Mouse (Mus musculus) CD4-positive helper T cell, adult 2 months (primary cell): ENCODE measurements around the gene Gm45799.

Experiments
- DNase-seq: peaks from one replicate; pipeline ENCODE4 v3.0.0-alpha.2; 2012; ENCODE audit warnings: low read depth, missing footprints, low spot score

The Gm45799 gene

DNA sequence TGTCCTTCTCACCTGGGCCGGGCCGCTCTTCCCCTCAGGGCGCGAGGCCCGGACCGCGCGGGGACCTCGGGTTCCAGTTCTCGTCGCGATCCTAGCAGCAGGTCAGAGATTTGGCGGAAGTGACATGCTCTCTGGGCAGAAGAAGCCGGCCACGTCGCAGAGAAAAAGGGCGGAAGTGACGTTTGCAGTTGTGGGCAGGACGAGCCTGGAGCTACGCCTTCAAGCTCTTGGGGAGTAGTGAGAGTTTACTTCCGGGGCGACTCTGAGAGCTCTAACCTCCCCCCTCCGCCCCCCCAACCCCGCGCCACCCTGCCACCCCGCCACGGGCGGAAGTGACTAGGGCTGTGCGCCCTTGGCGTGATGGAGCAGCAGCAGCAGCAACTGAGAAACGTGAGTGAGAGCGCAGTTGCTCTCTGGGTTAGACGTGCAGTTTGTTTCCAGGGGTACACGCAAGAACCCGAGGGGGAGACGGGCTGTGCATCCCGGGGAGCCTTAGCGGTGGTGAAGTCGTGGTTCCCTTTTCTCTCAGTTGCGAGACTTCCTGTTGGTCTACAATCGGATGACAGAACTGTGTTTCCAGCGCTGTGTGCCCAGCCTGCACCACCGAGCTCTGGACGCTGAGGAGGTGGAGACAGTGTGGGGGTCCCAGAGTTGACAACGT lies at the start of gene Gm45799, which contains the start of gene Arfip2:
TSS of gene Gm45799 (plus strand) at position 320 of the 661 bp plus-strand sequence.
TSS of gene Arfip2 (minus strand) at position 184 of the 661 bp plus-strand sequence.
- DNase-seq: peak; percentile 98

DNA sequence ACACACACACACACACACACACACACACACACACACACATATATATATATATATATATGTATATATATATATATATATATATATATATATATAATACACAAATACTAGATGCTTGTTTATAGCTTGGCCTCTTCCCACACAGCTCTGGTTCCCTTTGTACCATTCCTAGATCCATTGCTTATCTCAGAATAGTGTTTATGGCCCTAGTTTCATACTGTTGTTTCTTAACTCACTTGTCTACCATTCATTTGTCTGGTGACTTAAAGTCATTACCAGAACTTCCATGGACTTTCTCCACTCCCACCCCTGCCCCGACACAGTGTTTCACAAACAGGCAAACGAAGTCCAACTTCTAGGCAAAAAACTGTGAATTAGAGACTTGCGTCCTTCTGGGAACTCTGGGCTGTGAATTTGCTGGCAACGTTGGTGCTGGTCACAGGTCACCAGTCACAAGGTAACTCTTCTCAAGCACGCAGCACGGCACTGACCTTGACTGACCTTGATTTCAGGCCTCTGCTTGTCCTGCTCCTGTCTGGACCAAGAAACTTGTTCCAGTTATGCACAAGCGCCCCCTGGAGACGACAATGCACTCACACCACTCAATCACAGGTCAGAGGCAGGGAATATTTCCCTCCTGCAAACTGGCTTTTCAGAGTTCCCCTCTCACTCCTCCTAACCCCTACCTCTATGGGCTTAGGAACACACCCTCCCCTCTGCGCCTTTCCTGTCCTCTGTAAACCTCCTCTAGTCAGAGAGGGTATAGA lies 37.3 kb upstream of the Gm45799 start:
- peak; percentile 24 for DNase-seq

DNA sequence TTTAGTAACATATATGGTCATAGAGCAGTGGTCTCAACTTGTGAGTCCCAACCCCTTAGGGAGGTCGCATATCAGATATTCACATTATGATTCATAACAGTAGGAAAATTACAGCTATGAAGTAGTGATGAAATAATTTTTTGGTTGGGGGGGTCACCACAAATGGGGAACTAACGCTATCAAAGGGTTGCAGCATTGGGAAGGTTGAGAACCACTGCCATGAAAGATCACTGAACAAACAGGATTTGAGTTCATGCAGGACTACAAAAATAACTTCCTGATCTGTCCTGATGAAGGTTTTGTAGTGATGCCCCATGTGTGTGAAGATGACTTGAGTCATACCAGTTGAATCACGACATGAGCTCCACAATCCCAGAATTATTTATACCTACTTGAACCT lies 31.9 kb upstream of the Gm45799 start:
- DNase-seq: no peak

DNA sequence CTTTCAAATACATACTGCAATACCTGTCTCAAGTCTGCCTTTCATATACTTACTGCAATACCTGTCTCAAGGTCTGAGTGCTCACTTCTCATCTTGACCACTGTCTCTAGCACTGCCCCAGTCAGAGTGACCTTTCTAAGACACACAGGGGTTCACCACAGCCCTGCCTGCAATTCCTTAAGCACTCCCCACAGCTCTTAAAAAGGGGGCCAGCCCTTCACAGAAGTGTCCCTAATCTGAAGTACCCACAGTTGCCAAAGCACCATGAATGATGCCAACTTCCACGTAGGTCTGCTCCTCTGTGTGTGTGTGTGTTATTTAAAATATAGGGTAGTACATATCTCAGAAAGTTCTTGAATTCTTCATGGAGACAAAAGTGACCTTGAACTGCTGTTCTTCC lies 28.6 kb upstream of the Gm45799 start:
- no peak for DNase-seq

DNA sequence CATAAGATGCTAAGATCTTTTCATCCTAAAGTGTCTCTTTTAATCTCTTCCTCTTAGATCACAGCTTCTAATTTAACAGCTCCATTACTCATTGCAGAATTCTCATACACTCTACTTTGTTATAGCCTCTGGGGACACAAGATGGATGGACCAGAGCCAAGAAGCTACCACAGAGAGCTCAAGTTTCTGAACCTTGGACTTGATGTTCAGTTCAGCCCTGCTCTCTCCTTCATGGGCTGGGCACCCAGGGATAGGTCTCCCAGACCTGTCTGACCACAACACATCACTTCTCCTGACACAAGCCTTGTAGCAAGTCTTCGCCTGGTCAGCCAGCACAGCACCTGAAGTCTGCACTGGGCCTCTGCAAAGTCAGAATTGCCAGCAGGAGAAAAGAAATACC lies 26.0 kb upstream of the Gm45799 start:
- DNase-seq: no peak

DNA sequence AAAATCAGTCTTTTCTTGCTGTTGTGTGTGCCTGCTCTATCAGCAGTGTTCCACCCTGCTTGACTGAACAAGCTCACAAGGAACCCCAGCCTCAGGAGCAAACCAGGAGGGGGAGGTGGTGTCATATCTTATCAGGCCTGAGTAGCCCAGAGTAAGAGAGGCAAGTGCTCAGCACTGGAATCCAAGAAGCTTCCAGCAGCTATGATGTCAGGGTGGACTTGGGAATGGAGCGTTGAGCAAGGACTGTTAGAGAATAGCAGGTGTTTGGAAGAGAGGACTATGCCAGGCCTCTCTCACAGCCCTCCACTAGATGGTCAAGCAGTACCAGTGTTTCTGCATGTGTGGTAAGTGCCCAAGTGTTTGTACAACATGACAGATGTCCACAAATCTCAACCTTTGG lies 24.6 kb upstream of the Gm45799 start:
- no peak for DNase-seq

DNA sequence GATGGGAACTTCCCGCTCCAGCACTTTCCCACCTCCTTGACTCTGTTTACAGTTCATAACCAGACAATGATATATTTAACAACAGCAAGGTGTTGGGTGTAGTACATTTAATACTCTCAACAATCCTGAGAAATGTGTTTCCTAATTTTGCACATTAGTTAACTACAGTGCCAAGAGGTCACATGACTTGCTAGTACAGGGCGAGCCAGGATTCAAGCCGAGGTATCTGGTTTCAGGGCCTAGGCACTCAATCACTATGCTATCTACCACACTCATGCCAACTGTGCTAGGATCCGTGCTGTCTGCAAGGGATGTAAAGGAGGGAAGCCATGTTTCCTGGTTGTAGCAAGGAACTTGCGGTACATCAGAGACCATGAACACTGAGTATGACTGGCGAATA lies 23.8 kb upstream of the Gm45799 start:
- no peak for DNase-seq

DNA sequence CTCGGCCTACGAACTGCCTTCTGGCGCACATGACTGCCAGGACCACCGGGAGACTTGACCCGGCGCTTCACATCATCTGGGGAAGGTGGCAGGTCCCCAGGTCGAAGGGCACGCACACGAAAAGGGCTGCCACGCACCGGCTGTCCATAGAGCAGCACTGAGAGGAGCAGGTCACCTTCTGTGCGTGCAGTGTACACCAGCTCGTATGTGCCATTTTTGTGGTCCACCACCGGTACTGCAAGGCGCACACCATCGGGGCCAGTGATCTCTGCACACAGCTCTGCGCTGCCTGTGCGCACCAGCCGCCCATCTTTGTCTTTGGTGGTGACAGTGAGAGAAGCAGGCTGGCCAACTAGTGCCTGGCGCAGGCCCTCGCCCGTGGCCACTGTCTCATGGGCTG lies 22.5 kb upstream of the Gm45799 start:
- no peak for DNase-seq

DNA sequence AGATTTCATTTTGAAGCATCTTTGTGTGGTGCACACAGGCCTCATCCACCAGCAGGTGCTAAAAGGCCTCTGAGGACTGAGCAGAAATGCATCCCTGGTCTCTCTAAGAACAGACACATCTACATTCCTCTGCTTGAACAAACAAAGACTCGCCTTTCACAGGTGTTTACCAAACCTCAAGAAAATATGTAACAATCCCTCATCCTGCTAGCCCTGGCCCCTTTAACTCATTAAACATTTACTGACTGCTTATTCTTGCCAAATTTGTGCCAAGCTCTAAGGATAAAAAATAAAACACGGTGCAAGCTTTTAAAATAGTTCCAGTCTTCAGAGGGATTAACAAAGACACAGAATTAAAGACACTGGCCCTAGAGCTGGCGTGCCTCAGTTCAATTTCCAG lies 20.7 kb upstream of the Gm45799 start:
- DNase-seq: no peak

DNA sequence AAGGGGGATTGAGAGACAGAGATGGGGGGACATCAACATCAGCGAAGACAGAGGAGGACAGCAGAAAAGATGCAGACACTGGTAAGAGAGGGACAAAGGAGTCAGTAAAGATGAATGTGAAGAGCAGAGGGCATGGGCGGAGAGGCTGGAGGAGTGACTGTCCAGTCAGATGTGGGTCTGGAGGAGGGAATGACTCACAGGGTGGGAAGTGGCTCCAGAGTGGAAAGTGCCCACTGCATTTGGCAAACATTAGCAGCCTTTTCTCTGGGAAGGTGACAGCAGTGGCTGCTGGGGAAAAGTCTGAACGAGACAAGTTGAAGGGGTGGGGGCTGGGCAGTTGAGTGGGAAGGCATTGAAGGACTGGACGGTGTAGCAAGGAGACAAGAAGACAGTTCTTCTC lies 19.3 kb upstream of the Gm45799 start:
- DNase-seq: no peak

DNA sequence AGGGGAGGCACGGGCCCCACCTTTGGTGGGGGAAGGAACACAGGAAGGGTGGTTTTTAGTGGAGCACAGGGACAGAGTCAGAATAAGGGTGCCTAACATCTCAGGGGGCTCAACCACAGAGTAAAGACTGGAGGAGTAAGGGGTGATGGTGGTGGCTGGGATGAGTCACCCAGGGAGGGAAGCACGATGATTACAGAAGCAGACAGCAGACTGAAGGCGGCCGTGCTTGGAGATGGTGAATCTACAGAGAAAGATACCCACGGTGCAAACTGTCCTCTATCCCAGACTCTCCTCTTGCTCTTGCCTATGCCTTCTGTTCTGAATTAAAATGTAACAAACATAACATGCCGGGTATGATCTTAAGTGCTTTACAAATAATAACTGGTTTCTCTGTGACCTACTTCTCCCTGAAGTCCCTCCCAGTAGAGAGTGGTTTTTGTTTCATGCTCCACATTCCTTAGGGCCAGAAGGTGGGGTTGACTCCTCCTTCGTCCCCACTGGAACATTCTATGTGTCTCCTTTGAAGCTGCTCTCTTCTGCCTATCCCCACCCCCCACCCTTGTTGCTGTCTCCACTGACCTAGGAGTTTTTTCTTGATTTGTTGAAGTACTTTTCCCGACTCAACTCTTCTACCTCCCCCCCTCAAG lies 18.6 kb upstream of the Gm45799 start:
- no peak for DNase-seq

DNA sequence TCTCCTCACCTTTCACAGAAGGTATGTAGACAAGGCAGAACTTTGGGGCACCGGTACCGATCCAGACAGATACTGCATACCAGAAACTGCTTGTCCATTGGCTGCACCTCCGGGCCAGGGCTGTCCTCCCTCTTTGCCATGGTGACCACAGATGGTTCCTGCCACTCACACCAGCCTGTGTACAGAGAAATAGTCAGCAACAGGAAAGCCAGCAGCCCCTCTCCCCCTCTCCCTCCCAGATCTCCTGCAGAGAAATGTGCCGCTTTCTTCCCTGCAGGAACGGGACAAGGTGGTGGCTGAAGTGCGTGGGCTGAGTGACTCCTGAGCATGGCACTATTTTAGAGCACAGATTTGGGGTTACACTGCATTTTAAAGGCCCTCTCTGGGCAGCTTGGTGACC lies 15.0 kb upstream of the Gm45799 start:
- no peak for DNase-seq

DNA sequence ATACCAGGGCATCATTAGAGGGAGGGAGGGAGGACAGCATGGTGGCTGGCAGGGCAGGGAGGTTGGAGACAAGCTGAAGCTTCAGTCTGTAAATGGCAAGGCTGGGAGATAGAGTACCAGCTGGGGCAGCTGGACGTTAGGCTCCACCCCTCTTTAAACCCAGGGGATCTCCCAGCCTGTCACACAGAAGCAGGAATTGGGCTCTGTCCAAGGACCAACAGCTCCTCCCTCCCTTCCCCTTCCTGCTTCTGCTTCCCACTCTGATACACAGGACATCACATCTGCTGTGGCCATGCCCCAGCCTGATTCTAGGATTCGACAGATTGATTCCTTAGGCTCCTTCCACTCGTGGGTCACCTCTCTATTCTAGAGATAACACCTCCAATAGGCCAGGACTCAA lies 11.7 kb upstream of the Gm45799 start:
- no peak for DNase-seq

DNA sequence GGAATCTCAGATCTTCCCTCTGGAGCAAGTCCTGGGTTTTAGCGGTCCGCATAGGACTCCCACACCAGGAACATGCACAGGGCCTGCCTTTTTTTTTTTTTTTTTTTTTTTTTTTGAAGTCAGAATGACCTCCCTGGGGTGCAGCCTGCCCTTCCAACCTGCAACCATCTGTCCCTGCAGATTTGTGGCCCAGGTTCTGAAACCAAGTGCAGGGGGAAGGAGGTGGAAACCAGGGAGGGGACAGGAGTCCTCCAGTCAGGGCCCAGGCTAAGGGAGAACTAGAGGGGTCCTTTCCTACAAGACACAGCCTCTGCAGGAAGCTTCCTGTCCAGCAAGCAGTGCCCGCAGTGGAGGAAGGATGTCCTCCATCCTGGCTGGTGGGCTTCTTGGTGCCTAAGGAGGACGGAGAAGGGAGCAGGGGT lies 7.8 kb upstream of the Gm45799 start:
- peak; percentile 10 for DNase-seq

DNA sequence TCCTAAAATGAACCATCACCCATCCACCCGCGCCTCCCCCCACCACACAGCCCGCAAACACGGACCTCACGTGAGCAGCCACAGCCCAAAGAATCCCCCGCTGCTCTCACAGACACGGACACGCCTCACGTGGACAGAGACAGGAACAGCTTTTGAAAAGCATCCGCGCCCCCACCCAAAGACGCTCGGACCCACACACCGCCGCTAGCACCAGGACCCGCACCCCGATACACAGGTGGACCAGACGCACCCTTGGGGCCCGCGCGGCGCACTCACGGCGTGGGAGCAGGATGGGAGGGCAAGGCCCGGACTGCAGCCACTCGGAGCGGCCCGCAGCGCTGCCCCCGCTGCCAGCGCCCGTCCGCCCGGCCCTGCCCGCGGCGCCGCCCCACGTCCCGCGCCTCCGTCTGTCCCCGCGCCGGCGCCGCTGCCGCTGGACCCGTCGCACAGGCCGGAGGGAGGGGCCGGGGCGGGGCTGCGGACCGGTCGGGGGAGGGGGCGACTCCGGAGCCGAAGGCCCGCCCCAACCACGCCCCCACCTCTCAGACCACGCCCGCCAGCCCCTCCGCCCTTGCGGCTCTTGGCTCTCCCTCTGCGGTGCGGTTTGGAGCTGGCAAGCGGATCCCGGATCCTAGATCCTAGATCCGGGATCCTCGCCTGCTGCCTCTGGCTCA lies 7.1 kb upstream of the Gm45799 start, which contains the start of gene Trim3:
TSS of gene Trim3 (minus strand) at position 445 of the 674 bp plus-strand sequence.
- peak; percentile 83 for DNase-seq

DNA sequence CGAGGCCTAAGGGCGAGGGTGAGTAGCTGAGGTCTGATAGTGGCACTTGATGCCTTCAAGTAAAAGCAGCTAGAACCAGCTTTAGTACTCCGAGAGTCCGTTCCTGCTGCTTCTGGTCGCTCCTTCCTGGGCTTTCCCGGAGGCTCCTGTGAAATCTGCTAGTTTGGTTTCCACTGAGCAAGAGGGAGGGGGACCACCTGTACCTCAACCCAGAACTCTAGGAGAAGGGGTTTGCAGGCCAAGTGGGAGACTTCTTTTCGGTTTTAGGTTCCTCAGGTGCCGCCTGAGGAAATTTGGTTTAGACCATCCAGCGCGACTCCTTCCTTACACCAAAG lies 6.6 kb upstream of the Gm45799 start:
- DNase-seq: no peak

DNA sequence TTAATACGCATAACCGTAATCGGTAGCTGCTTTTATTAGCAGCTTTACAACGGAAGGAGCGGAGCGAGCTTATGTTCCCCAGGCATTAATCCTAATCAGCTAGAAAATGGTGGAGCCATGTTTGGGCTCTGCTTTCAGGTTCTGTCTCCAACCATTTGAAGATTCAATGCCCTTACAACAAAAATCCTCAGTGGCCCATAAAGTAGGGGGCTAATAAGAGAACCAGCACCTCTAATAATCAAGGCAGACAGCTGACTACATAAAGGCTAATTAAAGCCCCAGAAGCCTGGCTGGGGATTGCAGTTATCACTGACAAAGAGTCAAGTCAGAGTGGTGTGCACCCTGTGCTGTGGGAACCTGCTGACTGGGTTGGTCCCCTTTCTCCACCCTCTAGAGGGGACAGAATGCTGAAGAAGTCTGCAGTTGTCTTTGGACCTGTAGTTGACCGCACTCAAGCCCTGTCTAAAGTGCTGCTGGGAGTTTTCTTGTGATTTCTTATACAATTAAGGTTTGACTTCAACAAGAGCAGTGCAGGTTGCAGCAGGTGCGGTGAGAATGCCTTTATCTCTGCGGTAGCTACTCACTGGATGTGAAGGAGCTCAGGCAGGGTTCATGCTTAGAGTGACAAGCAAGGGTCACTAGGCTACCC lies 6.0 kb upstream of the Gm45799 start:
- DNase-seq: no peak

DNA sequence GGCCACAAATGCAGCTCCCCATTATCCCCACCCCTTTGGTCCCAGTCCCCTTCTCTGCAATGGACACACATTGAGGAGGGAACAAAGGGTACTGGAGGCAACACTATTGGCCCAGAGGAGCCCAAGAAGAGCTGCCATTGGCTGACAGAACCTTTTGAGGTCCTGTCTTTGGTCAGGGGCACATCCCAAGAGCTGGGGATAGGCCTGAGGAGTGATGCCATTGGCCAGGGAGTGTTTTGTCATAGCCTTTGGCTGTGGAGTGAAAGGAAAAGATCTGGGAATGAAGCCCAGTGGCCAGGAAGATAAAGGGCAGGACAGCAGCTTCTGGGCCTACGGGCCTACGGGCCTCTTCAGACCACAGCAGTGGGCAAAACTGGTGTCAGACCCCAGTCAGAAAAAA lies 4.6 kb upstream of the Gm45799 start:
- no peak for DNase-seq

DNA sequence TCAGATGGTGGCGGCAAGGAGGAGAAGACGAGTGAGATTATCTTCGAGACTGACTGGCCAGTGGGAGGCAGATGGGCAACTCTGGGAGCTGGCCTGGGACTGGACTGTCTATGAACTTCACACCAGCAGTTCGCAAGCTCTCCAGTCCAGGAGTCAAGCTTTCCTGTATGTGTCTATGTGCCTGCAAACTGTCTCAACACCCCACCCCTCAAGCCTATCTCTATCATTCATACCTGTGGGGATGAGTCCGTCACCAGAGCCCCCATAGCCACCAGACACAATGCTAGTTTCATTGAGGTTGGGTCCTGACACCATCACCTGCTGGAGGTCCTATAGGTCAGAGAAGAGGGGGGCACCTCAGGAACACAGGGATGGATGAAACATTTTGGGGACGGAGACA lies 1.6 kb upstream of the Gm45799 start:
- no peak for DNase-seq

DNA sequence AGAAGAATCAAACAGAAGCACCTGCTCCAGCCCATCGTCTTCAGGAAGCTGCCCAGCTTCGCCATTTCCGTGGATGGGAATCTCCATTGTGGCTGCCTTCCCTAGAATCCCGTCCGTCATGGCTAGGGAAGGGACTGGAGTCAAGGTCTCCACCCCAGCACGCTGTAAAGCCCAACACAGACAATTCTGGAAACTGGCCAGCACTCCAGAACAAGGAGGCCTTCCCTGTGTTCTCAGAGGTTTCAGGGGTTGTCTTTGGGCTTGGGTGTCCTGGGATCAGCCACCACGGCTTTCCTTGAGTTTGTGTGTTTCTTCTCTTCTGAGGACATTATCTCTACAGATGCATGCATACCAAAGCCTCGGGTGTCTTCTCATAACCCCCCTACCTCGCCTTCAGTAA lies 1.0 kb upstream of the Gm45799 start:
- no peak for DNase-seq

DNA sequence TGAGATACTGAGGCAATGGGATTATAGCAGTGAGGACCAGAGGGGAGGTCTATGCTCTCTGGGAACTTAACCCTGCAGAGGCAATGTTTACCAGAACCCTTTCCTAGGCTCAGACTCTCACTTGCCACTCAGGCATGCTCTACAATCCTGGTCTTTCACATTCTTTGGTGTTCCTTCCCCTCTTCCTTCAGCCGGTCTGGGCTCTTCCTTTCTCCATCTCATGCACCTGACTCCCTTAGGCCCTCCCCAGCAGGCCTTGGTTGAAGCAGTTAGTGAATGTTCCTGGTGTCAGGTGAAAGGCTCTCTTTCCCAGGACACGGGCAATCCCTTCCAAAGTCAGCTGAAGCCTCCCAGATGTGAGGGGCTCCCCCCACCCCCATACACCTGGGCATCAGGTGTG lies 596 bp upstream of the Gm45799 start, which contains the start of gene Timm10b:
TSS of gene Timm10b (plus strand) at position 301 of the 400 bp plus-strand sequence.
- DNase-seq: no peak

DNA sequence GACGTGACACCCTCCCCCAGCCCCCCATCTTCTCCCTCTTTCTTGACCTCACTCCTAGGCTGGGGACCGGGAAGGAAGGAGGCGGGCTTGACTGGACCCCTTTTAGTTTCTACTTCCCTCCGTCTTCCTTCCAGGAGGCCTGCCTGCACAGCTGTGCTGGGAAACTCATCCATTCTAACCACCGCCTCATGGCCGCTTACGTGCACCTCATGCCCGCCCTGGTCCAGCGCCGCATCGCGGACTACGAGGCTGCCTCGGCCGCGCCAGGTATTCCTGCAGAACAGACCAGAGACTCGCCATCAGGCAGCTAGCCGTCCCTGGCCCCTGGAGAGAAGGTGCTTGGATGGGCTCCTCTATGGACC lies 523 bp downstream of the Gm45799 start:
- DNase-seq: no peak
